Mouse (Mus musculus) intestine, embryonic 14.5 days (tissue): ENCODE data around the gene Cela3b. TPM values are rescaled to one million over a fixed set of nuclear protein-coding genes. Genes with fewer than 3 reads are reported as not detected.

Experiments used
- ATAC-seq: fragments of 200-750 bp; cut with Nextera tagmentation; replicated peaks from 2 replicates; pipeline ENCODE4 v1.8.0; 2017; ENCODE audit warnings: low read depth, moderate number of reproducible peaks, moderate TSS enrichment, moderate library complexity; ENCODE audit not compliant: low FRiP score, low TSS enrichment
- DNase-seq: peaks from one replicate; pipeline ENCODE4 v3.0.0-alpha.2; 2018; ENCODE audit warnings: low spot score
- H3K27ac ChIP-seq: fragments of 300-500 bp; sonication (generic); 2 replicates; pipeline ENCODE4 v1.5.1; 2014; ENCODE audit warnings: low read depth, mild to moderate bottlenecking, control low read depth
- H3K27me3 ChIP-seq: fragments of 300-500 bp; sonication (generic); replicated peaks from 2 replicates; pipeline ENCODE4 v1.6.1; 2014; ENCODE audit warnings: low read length, control low read depth; ENCODE audit not compliant: control insufficient read depth, insufficient read depth
- H3K36me3 ChIP-seq: fragments of 300-500 bp; sonication (generic); 2 replicates; pipeline ENCODE4 v1.6.1; 2014; ENCODE audit warnings: low read length, control low read depth; ENCODE audit not compliant: control insufficient read depth, insufficient read depth
- H3K4me1 ChIP-seq: fragments of 300-500 bp; sonication (generic); replicated peaks from 2 replicates; pipeline ENCODE4 v1.6.1; 2014; ENCODE audit warnings: low read length, control low read depth, mixed read lengths; ENCODE audit not compliant: control insufficient read depth, insufficient read depth
- H3K4me2 ChIP-seq: fragments of 300-500 bp; sonication (generic); 2 replicates; pipeline ENCODE4 v1.6.1; 2014; ENCODE audit warnings: low read length
- H3K4me3 ChIP-seq: fragments of 300-500 bp; sonication (generic); 2 replicates; pipeline ENCODE4 v1.5.1; 2014; ENCODE audit warnings: low read depth, low read length, control low read depth, mixed read lengths
- H3K9ac ChIP-seq: fragments of 300-500 bp; sonication (generic); 2 replicates; pipeline ENCODE4 v1.6.1; 2014; ENCODE audit warnings: mild to moderate bottlenecking, low read length
- H3K9me3 ChIP-seq: fragments of 300-500 bp; sonication (generic); 2 replicates; pipeline ENCODE4 v1.6.1; 2016; ENCODE audit warnings: low read length, control low read depth; ENCODE audit not compliant: control insufficient read depth
- WGBS: fragments of 180-500 bp; shearing (Covaris S2); extraction: QIAGEN DNeasy Blood & Tissue Kit; methylation state at CpG from one replicate; pipeline ENCODE4 v1.1.7; 2014; 5-methylcytosine and 5-hydroxymethylcytosine counted together
- polyA plus RNA-seq: library from polyadenylated mRNA; unstranded; fragments of >200 nt; fragmentation: Nextera tagmentation; extraction: Ambion mirVana; gene quantifications from 2 replicates; pipeline ENCODE4 v1.2.1, GENCODE M21; 2014

The Cela3b gene
- polyA plus RNA-seq, 1 experiment from 2014 or later: 3.8 TPM

- no peak overlapping the region for H3K4me3 ChIP-seq
- no peaks in the 10 kb centered on the region for H3K4me1 ChIP-seq
- WGBS: 86% methylated on average over 12 of the region's 12 CpGs
- H3K9me3 ChIP-seq: no peaks in the 10 kb centered on the region
- ATAC-seq (no peak), DNase-seq (no peak)
- H3K36me3 ChIP-seq: no peaks in the 10 kb centered on the region
- H3K4me2 ChIP-seq: no peak overlapping the region
- H3K27me3 ChIP-seq: no peaks in the 10 kb centered on the region
- no peak overlapping the region for H3K9ac ChIP-seq
- H3K27ac ChIP-seq: no peak overlapping the region
Measured at GRCm38 (mm10) chr4:137456581-137456980, 26.2 kb upstream of the Cela3b start.

- no peaks in the 10 kb centered on the region for H3K36me3 ChIP-seq
- no peak overlapping the region for H3K27ac ChIP-seq
- WGBS: 89% methylated on average over 14 of the region's 14 CpGs
- no peak for ATAC-seq
- no peaks in the 10 kb centered on the region for H3K27me3 ChIP-seq
- H3K9ac ChIP-seq: no peak overlapping the region
- no peaks in the 10 kb centered on the region for H3K4me1 ChIP-seq
- H3K4me3 ChIP-seq: no peak overlapping the region
- H3K9me3 ChIP-seq: no peaks in the 10 kb centered on the region
- DNase-seq: no peak
- H3K4me2 ChIP-seq: no peak overlapping the region
Measured at GRCm38 (mm10) chr4:137454582-137454981, 24.2 kb upstream of the Cela3b start.

- Histone ChIP-seq H3K27ac (no peak within 1 kb of the TSS), H3K4me1 (0 out of 2 replicates have a peak, but pooled peaks cover 5% of the 10 kb centered on the region), H3K36me3 (no peaks in the 10 kb centered on the region), H3K27me3 (no peaks in the 10 kb centered on the region), H3K9me3 (no peaks in the 10 kb centered on the region), H3K9ac (no peak within 1 kb of the TSS), H3K4me2 (no peak within 1 kb of the TSS), H3K4me3 (no peak within 1 kb of the TSS)
- no peak for DNase-seq
- 81% methylated on average over 8 of the region's 8 CpGs for WGBS
- ATAC-seq: no peak
Measured at GRCm38 (mm10) chr4:137453234-137453767, 23.0 kb upstream of the Cela3b start, which contains the start of gene 1700013G24Rik. Gene 1700013G24Rik (plus strand): TSS chr4:137453284.

DNA sequence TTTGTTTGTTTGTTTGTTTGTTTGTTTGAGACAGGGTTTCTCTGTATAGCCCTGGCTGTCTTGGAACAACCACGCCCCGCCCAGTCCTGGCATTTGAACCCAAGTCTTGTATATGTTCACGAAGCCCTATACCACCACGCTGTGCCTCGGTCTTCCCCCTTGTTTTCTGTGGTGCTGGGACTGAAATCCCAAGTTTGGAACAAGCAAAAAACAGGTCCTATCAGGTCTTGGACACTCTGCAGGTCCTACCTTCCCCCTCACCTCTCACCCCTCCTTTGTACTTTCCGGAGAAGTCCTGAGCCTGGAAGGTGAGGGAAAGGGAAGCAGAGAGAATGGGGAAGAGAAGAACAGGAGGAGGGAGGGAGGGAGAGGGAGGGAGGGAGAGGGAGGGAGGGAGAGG, 21.9 kb upstream of the Cela3b start:
- Histone ChIP-seq H3K27ac (no peak overlapping the region), H3K9ac (no peak overlapping the region), H3K27me3 (no peaks in the 10 kb centered on the region), H3K36me3 (no peaks in the 10 kb centered on the region), H3K4me1 (0 out of 2 replicates have a peak, but pooled peaks cover 5% of the 10 kb centered on the region), H3K4me3 (no peak overlapping the region), H3K9me3 (no peaks in the 10 kb centered on the region), H3K4me2 (no peak overlapping the region)
- DNase-seq (no peak), ATAC-seq (no peak)
- WGBS: 88% methylated on average over 6 of the region's 6 CpGs

- H3K27ac ChIP-seq: no peak overlapping the region
- no peak overlapping the region for H3K4me3 ChIP-seq
- H3K9me3 ChIP-seq: no peaks in the 10 kb centered on the region
- 79% methylated on average over 10 of the region's 10 CpGs for WGBS
- no peaks in the 10 kb centered on the region for H3K27me3 ChIP-seq
- 0 out of 2 replicates have a peak, but pooled peaks cover 5% of the 10 kb centered on the region for H3K4me1 ChIP-seq
- no peak overlapping the region for H3K4me2 ChIP-seq
- H3K9ac ChIP-seq: no peak overlapping the region
- ATAC-seq: no peak
- DNase-seq: no peak
- no peaks in the 10 kb centered on the region for H3K36me3 ChIP-seq
Measured at GRCm38 (mm10) chr4:137449715-137450114, 19.4 kb upstream of the Cela3b start.

- no peak overlapping the region for H3K9ac ChIP-seq
- DNase-seq: no peak
- ATAC-seq: no peak; the same call in 1 of the 2 replicates
Measured at GRCm38 (mm10) chr4:137449132-137449531, 18.8 kb upstream of the Cela3b start.

GRCm38 (mm10) chr4:137448641-137449040, 18.3 kb upstream of the Cela3b start:
- Histone ChIP-seq H3K9ac (no peak overlapping the region), H3K4me2 (no peak overlapping the region), H3K4me1 (0 out of 2 replicates have a peak, but pooled peaks cover 5% of the 10 kb centered on the region), H3K27me3 (no peaks in the 10 kb centered on the region), H3K36me3 (no peaks in the 10 kb centered on the region), H3K9me3 (no peaks in the 10 kb centered on the region), H3K4me3 (no peak overlapping the region), H3K27ac (no peak overlapping the region)
- DNase-seq: peak; percentile 56
- ATAC-seq: no peak
- WGBS: 30% methylated on average over 2 of the region's 2 CpGs

More at GRCm38 (mm10) chr4:137449132-137449531, 18.8 kb upstream of the Cela3b start:
- 47% methylated on average over 2 of the region's 2 CpGs for WGBS
- H3K4me1 ChIP-seq: 0 out of 2 replicates have a peak, but pooled peaks cover 5% of the 10 kb centered on the region
- no peaks in the 10 kb centered on the region for H3K9me3 ChIP-seq
- H3K27ac ChIP-seq: no peak overlapping the region
- H3K4me3 ChIP-seq: no peak overlapping the region
- no peaks in the 10 kb centered on the region for H3K27me3 ChIP-seq
- no peaks in the 10 kb centered on the region for H3K36me3 ChIP-seq
- H3K4me2 ChIP-seq: no peak overlapping the region

GRCm38 (mm10) chr4:137448197-137448596, 17.9 kb upstream of the Cela3b start:
- H3K4me1 ChIP-seq: 0 out of 2 replicates have a peak, but pooled peaks cover 5% of the 10 kb centered on the region
- no peaks in the 10 kb centered on the region for H3K36me3 ChIP-seq
- no peak overlapping the region for H3K4me2 ChIP-seq
- no peak overlapping the region for H3K4me3 ChIP-seq
- ATAC-seq (no peak; the same call in 1 of the 2 replicates), DNase-seq (peak; percentile 61)
- H3K9me3 ChIP-seq: no peaks in the 10 kb centered on the region
- no peaks in the 10 kb centered on the region for H3K27me3 ChIP-seq
- no peak overlapping the region for H3K27ac ChIP-seq
- no peak overlapping the region for H3K9ac ChIP-seq
- WGBS: 51% methylated on average over 6 of the region's 6 CpGs
